Mouse (Mus musculus) lung, adult 2 months (tissue): ENCODE measurements at regions not wholly inside any gene's neighbourhood (a gene's known extent, or its start where the extent isn't known, plus 50 kb on each side); places are given as distances from the start of the nearest gene placed in this dataset.
"Not testable (repeated sequence)": the region's sequence is repeated elsewhere in the genome, so short reads cannot be mapped to it uniquely, and the experiment has no call there.

Experiments used
- DNase-seq: peaks from one replicate; pipeline ENCODE4 v3.0.0; 2022
- H3K4me1 ChIP-seq: fragments of 200-500 bp; 2 replicates; pipeline ENCODE4 v1.6.1; 2011; ENCODE audit warnings: low read length; ENCODE audit not compliant: control insufficient read depth, insufficient read depth
- H3K4me3 ChIP-seq: fragments of 200-500 bp; replicated peaks from 2 replicates; pipeline ENCODE3; 2011; ENCODE audit warnings: low read depth, mild to moderate bottlenecking, control low read depth, low read length; ENCODE audit errors: extremely low read depth
- CTCF ChIP-seq: fragments of 200-500 bp; IDR thresholded peaks from 2 replicates; pipeline ENCODE4 v1.5.1; 2011; ENCODE audit warnings: mild to moderate bottlenecking, low read length, control low read depth; ENCODE audit not compliant: insufficient read depth
- POLR2A ChIP-seq: fragments of 200-500 bp; IDR thresholded peaks from 2 replicates; pipeline ENCODE4 v1.6.1; 2011; ENCODE audit warnings: low read depth, mild to moderate bottlenecking, control low read depth, low read length, borderline replicate concordance; ENCODE audit errors: extremely low read depth
- WGBS: fragments of 180-500 bp; shearing (Covaris S2); methylation state at CpG from one replicate; pipeline ENCODE4 v1.1.7; 2018; 5-methylcytosine and 5-hydroxymethylcytosine counted together

DNA sequence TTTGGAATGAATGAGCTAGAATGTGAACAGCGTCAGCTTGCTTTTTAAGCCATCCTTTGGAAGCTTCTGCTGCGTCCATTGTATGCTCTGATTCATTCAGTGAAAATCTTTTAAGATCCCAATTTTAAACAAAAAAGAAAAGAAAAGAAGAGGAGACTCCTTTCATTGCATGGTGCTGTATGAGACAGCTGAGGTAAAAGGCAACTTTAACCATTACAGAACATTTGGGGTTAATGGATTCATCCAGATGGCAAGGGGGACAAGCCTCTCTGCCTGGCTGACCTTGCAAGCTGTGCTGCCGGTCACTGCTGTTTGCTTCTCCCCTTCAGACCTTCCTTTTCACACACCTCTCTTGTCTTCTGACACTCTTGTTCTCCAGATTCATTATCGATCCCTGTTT, 176.0 kb upstream of the Intu start:
- Histone ChIP-seq H3K4me3 (no peak overlapping the region), H3K4me1 (no peaks in the 10 kb centered on the region)
- TF ChIP-seq POLR2A, result no peak
- no peak for TF ChIP-seq CTCF
- 71% methylated on average over 4 of the region's 4 CpGs for WGBS
- no peak for DNase-seq

- Histone ChIP-seq H3K4me3 (no peak overlapping the region), H3K4me1 (no peaks in the 10 kb centered on the region)
- 61% methylated on average over 4 of the region's 4 CpGs for WGBS
- no peak for TF ChIP-seq CTCF
- TF ChIP-seq POLR2A, result no peak
- no peak for DNase-seq
Measured at GRCm38 (mm10) chr3:40368421-40368820, 162.7 kb upstream of the Intu start.

GRCm38 (mm10) chr3:40371411-40371810, 159.7 kb upstream of the Intu start:
- DNase-seq, result no peak
- TF ChIP-seq POLR2A, result no peak
- no peak for TF ChIP-seq CTCF
- 68% methylated on average over 7 of the region's 7 CpGs for WGBS
- Histone ChIP-seq H3K4me1 (no peaks in the 10 kb centered on the region), H3K4me3 (no peak overlapping the region)

DNA sequence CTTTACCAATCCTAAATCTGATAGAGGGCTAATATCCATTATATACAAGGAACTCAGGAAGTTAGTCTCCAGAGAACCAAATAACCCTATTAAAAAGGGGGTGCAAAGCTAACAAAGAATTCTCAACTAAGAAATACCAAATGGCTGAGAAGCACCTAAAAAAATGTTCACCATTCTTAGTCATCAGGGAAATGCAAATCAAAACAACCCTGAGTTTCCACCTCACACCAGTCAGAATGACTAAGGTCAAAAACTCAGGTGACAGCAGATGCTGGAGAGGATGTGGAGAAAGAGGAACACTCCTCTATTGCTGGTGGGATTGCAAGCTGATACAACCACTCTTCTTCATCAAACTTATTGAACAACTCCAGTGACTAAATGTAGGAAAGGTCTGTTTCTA, 154.9 kb upstream of the Intu start:
- not testable (repeated sequence) for H3K4me1 ChIP-seq, DNase-seq, H3K4me3 ChIP-seq

DNA sequence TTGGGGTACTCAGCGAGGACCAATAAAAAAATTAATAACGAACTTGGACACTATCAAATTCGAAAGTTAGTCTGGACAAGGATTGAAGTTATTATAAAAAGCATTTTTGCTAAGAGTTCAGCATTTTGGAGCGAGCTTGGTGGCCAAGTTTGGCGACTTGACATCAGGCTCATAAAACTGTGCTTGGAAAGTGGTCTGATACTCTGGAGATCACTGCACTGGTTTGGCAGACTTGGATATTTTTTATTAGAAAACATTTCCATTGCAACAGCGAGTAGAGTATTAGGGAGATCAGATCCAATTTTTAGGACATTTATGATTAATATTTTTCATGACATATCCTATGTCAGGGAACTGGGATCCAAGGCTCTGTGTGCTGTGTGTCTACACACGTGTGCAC, 153.7 kb upstream of the Intu start:
- TF ChIP-seq POLR2A (no peak), CTCF (no peak)
- Histone ChIP-seq H3K4me1 (no peaks in the 10 kb centered on the region), H3K4me3 (no peak overlapping the region)
- DNase-seq, result no peak
- WGBS, result 56% methylated on average over 7 of the region's 7 CpGs

DNA sequence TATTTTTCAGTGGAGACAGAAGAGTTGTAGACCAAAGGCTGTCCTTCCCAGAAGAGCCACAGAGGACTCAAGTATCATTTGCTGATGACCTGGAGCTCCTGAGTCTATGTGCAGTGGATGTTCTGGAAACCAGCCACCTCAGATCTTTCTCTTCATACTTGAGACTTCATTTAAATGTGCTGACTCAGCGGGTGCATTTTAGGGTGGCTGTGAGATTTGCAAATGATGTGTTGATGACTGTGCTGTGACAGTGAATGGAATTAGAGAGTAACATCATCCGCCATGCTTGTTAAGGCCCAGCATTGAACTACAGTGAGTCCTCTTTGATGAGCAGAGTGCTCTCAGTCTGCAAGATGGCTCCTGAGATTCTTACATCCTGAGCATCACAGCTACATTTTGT, 152.0 kb upstream of the Intu start:
- no peak for TF ChIP-seq CTCF
- no peak for TF ChIP-seq POLR2A
- 81% methylated on average over 2 of the region's 2 CpGs for WGBS

GRCm38 (mm10) chr3:40391631-40392030, 139.5 kb upstream of the Intu start:
- TF ChIP-seq CTCF (peak; percentile 37), POLR2A (no peak)
- no peaks in the 10 kb centered on the region for H3K4me1 ChIP-seq
- WGBS, result 34% methylated on average over 6 of the region's 6 CpGs
- peak; percentile 5 for DNase-seq
- H3K4me3 ChIP-seq, result no peak overlapping the region

More for the DNA sequence above, 152.0 kb upstream of the Intu start:
- no peaks in the 10 kb centered on the region for H3K4me1 ChIP-seq
- H3K4me3 ChIP-seq, result no peak overlapping the region
- no peak for DNase-seq

DNA sequence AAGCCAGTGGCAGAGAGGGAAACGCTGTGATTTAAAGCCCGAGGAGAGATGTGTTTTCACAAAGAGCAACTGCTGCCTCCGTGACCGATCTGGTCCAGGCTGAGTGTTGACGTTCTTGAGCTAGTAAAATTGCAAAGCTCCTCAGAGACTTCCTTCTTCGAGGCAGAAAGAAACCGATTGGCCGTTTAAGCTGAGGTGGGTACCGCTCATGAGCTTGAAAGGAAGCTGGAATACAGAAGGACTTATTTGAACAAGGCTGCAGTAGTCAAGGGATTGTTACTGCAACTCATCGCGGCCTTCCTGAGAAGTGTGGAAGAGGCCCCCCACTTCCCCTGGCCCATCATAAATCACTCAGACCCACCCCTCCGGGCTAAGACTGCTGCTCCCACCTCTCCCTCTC, 132.9 kb upstream of the Intu start:
- 31% methylated on average over 12 of the region's 12 CpGs for WGBS
- DNase-seq, result no peak
- no peak overlapping the region for H3K4me3 ChIP-seq
- TF ChIP-seq CTCF (no peak), POLR2A (no peak)
- H3K4me1 ChIP-seq, result no peaks in the 10 kb centered on the region

DNA sequence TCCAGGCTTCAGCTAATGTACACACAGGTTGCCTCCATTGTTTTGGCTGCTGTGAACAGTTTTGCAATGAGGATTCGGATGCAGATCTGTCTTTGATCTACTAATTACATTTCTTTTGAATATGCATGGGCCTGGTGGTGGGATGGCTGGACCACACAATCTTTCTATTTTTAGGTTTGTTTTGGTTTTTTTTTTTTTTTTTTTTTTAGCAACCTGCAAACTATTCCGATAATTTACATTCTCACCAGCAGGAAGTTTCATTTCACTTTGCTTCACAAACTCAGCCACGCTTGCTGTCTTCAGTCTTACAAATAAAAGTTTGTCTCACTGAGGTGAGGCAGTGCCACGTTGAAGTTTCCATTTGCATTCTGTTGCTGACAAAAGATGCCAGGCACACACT, 127.7 kb upstream of the Intu start:
- TF ChIP-seq CTCF (no peak), POLR2A (no peak)
- Histone ChIP-seq H3K4me3 (no peak overlapping the region), H3K4me1 (no peaks in the 10 kb centered on the region)
- 77% methylated on average over 4 of the region's 4 CpGs for WGBS
- no peak for DNase-seq

- no peak for DNase-seq
- WGBS, result 71% methylated on average over 18 of the region's 18 CpGs
- Histone ChIP-seq H3K4me1 (no peaks in the 10 kb centered on the region), H3K4me3 (no peak overlapping the region)
- TF ChIP-seq CTCF (no peak), POLR2A (no peak)
Measured at GRCm38 (mm10) chr3:40405095-40405948, 125.8 kb upstream of the Intu start.

GRCm38 (mm10) chr3:40405949-40406236, 125.2 kb upstream of the Intu start:
- TF ChIP-seq POLR2A (no peak), CTCF (no peak)

More at GRCm38 (mm10) chr3:40405949-40406236, 125.2 kb upstream of the Intu start:
- no peak overlapping the region for H3K4me3 ChIP-seq
- no peak for DNase-seq
- peaks cover 1% of the 10 kb centered on the region; the same call in 1 of the 2 replicates for H3K4me1 ChIP-seq
- WGBS, result 88% methylated on average over 2 of the region's 2 CpGs
